Mouse (Mus musculus): Measurements from ENCODE around the gene 9230112D13Rik. TPM values are rescaled to one million over a fixed set of nuclear protein-coding genes. Genes with fewer than 3 reads are reported as not detected.

Gene 9230112D13Rik
- polyA plus RNA-seq, 1 experiment from 2014 or later = not detected

DNA sequence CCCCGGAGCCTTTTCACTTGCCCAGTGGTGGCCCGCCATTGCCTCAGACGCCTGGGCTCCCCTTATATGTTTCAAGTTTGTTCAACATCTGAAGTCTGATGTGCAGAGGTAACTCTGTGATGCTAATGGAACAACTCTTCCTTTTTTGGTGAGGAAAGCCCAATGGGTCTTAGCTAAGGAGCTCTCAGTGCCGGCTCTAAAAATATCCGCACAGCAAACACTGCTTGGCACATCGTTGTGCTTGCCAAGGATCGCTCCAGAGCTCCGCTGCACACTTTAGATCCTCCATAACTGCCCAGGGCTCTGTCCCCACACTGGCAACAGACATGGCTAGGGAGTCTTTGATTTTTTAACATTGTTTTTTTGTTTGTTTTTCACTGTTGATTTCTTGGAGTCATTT, 6.2 kb upstream of the 9230112D13Rik start:
- Histone ChIP-seq H3K36me3 (ENCODE audit: control insufficient read depth, insufficient read depth, low read length) (no peaks in the 10 kb centered on the region), H3K27me3 (replicated peaks; ENCODE audit: control insufficient read depth, insufficient read depth, low read length) (peaks cover 15% of the 10 kb centered on the region), H3K9me3 (ENCODE audit: control insufficient read depth, low read length) (no peaks in the 10 kb centered on the region; the same call in 1 of the 2 replicates), H3K4me1 (ENCODE audit: control insufficient read depth, insufficient read depth, low read length) (no peaks in the 10 kb centered on the region), H3K4me2 (ENCODE audit: low read depth, low read length) (no peak overlapping the region), H3K27ac (ENCODE audit: low read length) (peak overlapping the region; percentile 74), H3K4me3 (ENCODE audit: low read length) (no peak overlapping the region), H3K9ac (ENCODE audit: low read depth, low read length) (no peak overlapping the region)
- 71% methylated on average over 8 of the region's 8 CpGs for WGBS
- no peak; the same call in 1 of the 2 replicates for ATAC-seq

- no peaks in the 10 kb centered on the region for H3K4me1 ChIP-seq (ENCODE audit: control insufficient read depth, insufficient read depth, low read length)
- H3K36me3 ChIP-seq (ENCODE audit: control insufficient read depth, insufficient read depth, low read length) = no peaks in the 10 kb centered on the region
- WGBS = 86% methylated on average over 8 of the region's 8 CpGs
- no peak overlapping the region for H3K4me2 ChIP-seq (ENCODE audit: low read depth, low read length)
- no peaks in the 10 kb centered on the region for H3K9me3 ChIP-seq (ENCODE audit: control insufficient read depth, low read length)
- H3K27me3 ChIP-seq (replicated peaks; ENCODE audit: control insufficient read depth, insufficient read depth, low read length) = 0 out of 2 replicates have a peak, but pooled peaks cover 2% of the 10 kb centered on the region
- no peak overlapping the region for H3K9ac ChIP-seq (ENCODE audit: low read depth, low read length)
- H3K27ac ChIP-seq (ENCODE audit: low read length) = no peak overlapping the region
- no peak overlapping the region for H3K4me3 ChIP-seq (ENCODE audit: low read length)
- no peak for ATAC-seq
Observed at GRCm38 (mm10) chr14:34517959-34518544, 4.5 kb downstream of the 9230112D13Rik start.

DNA sequence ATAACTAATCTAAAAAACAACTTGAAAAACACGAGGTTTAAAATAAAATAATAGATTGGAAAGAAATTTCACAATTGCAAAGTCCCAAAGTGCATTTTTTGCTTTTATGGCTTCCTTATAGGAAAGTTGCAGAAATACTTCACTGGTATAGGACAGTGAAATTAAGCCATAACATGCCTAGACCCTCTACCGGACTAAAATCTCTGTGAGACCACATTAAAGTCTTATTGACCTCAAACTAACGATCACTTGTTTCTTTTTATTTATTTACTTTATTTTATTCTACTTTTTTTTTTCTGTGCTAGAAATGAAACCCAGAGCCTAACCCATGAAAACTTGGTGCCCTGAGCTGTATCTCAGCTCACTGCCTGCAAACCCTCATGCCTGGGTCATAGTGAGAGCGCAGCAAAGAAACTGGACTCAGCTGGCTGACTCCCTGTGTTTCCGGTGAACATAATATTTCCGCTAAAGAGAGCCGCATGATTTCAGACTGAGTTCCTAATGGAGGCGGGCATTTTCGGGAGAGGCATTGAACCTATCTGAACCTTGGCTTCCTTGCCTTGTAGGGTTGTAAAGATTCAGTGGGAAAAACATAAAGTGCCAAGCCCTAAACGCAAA, 5.5 kb downstream of the 9230112D13Rik start:
- Histone ChIP-seq H3K9ac (ENCODE audit: low read depth, low read length) (no peak overlapping the region), H3K4me3 (ENCODE audit: low read length) (no peak overlapping the region), H3K27me3 (replicated peaks; ENCODE audit: control insufficient read depth, insufficient read depth, low read length) (0 out of 2 replicates have a peak, but pooled peaks cover 2% of the 10 kb centered on the region), H3K4me1 (ENCODE audit: control insufficient read depth, insufficient read depth, low read length) (no peaks in the 10 kb centered on the region; the same call in 1 of the 2 replicates), H3K9me3 (ENCODE audit: control insufficient read depth, low read length) (no peaks in the 10 kb centered on the region), H3K36me3 (ENCODE audit: control insufficient read depth, insufficient read depth, low read length) (no peaks in the 10 kb centered on the region), H3K27ac (ENCODE audit: low read length) (no peak overlapping the region), H3K4me2 (ENCODE audit: low read depth, low read length) (no peak overlapping the region)
- no peak for ATAC-seq
- 86% methylated on average over 10 of the region's 10 CpGs for WGBS

GRCm38 (mm10) chr14:34515860-34516259, 6.7 kb downstream of the 9230112D13Rik start:
- Histone ChIP-seq H3K27me3 (replicated peaks; ENCODE audit: control insufficient read depth, insufficient read depth, low read length) (0 out of 2 replicates have a peak, but pooled peaks cover 2% of the 10 kb centered on the region), H3K9ac (ENCODE audit: low read depth, low read length) (no peak overlapping the region), H3K9me3 (ENCODE audit: control insufficient read depth, low read length) (no peaks in the 10 kb centered on the region), H3K36me3 (ENCODE audit: control insufficient read depth, insufficient read depth, low read length) (no peaks in the 10 kb centered on the region), H3K27ac (ENCODE audit: low read length) (no peak overlapping the region), H3K4me3 (ENCODE audit: low read length) (no peak overlapping the region), H3K4me2 (ENCODE audit: low read depth, low read length) (no peak overlapping the region), H3K4me1 (ENCODE audit: control insufficient read depth, insufficient read depth, low read length) (no peaks in the 10 kb centered on the region; the same call in 1 of the 2 replicates)
- WGBS = 78% methylated on average over 5 of the region's 5 CpGs
- ATAC-seq = no peak

- Histone ChIP-seq H3K4me3 (ENCODE audit: low read length) (no peak overlapping the region), H3K4me1 (ENCODE audit: control insufficient read depth, insufficient read depth, low read length) (no peaks in the 10 kb centered on the region; the same call in 1 of the 2 replicates), H3K27me3 (replicated peaks; ENCODE audit: control insufficient read depth, insufficient read depth, low read length) (0 out of 2 replicates have a peak, but pooled peaks cover 2% of the 10 kb centered on the region), H3K36me3 (ENCODE audit: control insufficient read depth, insufficient read depth, low read length) (no peaks in the 10 kb centered on the region), H3K27ac (ENCODE audit: low read length) (no peak overlapping the region), H3K4me2 (ENCODE audit: low read depth, low read length) (no peak overlapping the region), H3K9ac (ENCODE audit: low read depth, low read length) (no peak overlapping the region), H3K9me3 (ENCODE audit: control insufficient read depth, low read length) (no peaks in the 10 kb centered on the region)
- no peak for ATAC-seq
- 55% methylated on average over 6 of the region's 6 CpGs for WGBS
Observed at GRCm38 (mm10) chr14:34514120-34514519, 8.5 kb downstream of the 9230112D13Rik start.

GRCm38 (mm10) chr14:34512602-34513001, 10.0 kb downstream of the 9230112D13Rik start:
- no peaks in the 10 kb centered on the region for H3K36me3 ChIP-seq (ENCODE audit: control insufficient read depth, insufficient read depth, low read length)
- no peak for ATAC-seq
- H3K27me3 ChIP-seq (replicated peaks; ENCODE audit: control insufficient read depth, insufficient read depth, low read length) = 0 out of 2 replicates have a peak, but pooled peaks cover 2% of the 10 kb centered on the region
- no peaks in the 10 kb centered on the region for H3K9me3 ChIP-seq (ENCODE audit: control insufficient read depth, low read length)
- WGBS = 66% methylated on average over 4 of the region's 4 CpGs
- H3K4me2 ChIP-seq (ENCODE audit: low read depth, low read length) = no peak overlapping the region
- peaks cover 4% of the 10 kb centered on the region; the same call in 1 of the 2 replicates for H3K4me1 ChIP-seq (ENCODE audit: control insufficient read depth, insufficient read depth, low read length)
- no peak overlapping the region for H3K9ac ChIP-seq (ENCODE audit: low read depth, low read length)
- H3K4me3 ChIP-seq (ENCODE audit: low read length) = no peak overlapping the region
- H3K27ac ChIP-seq (ENCODE audit: low read length) = no peak overlapping the region

DNA sequence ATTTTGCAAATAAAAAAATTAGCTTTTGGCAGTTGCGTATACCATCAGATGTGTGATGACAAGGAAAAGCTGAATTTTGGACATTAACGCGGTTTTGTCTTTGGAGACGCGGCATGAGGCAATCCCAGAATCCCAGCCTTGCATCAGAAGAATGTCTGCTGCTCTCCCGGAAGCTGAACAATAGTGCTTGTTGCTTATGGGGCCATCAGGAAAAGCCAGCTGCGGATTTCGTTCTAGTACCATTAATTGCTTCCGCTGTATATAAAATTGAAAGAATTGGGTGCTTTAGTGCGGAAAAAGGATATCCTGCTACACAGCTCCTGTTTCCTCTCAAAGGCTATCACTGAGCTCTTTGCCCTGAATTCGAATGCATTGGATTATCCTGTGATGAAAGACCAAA, 10.7 kb downstream of the 9230112D13Rik start:
- Histone ChIP-seq H3K4me1 (ENCODE audit: control insufficient read depth, insufficient read depth, low read length) (peaks cover 4% of the 10 kb centered on the region; the same call in 1 of the 2 replicates), H3K4me3 (ENCODE audit: low read length) (no peak overlapping the region), H3K9ac (ENCODE audit: low read depth, low read length) (no peak overlapping the region), H3K4me2 (ENCODE audit: low read depth, low read length) (no peak overlapping the region), H3K27me3 (replicated peaks; ENCODE audit: control insufficient read depth, insufficient read depth, low read length) (0 out of 2 replicates have a peak, but pooled peaks cover 2% of the 10 kb centered on the region), H3K36me3 (ENCODE audit: control insufficient read depth, insufficient read depth, low read length) (no peaks in the 10 kb centered on the region), H3K27ac (ENCODE audit: low read length) (0 out of 2 replicates have a peak overlapping the region, but pooled peaks have one; percentile 46), H3K9me3 (ENCODE audit: control insufficient read depth, low read length) (no peaks in the 10 kb centered on the region)
- ATAC-seq = no peak
- WGBS = 51% methylated on average over 11 of the region's 11 CpGs

DNA sequence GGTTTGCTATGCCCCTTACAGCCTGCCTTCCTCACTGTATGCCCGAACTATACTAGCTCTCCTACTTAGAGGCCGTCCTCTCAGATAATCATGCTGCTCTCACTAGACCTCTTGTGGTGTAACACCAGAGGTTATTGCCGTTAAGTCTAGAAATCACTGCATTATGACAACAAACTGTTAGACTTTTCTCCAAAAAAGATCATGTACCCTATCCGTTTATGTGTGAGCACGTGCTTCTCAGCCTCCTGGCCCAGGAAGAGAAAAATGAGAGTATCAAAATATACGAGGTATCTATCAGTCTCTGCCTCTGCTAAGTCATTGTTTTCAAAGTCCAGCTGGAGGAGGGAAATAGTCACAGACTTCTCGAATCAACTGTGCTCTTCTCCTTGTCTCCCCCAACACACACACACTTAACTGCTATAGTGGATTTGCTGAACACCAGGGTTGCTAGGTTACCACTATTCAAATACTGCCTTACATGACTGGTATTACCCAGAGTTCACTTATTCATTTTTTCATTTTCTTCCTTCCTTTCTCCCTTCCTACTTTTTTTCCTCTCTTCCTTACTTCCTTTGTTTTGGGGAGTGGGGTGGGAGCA, 13.7 kb downstream of the 9230112D13Rik start:
- Histone ChIP-seq H3K4me3 (ENCODE audit: low read length) (no peak overlapping the region), H3K27ac (ENCODE audit: low read length) (peak overlapping the region; percentile 20), H3K27me3 (replicated peaks; ENCODE audit: control insufficient read depth, insufficient read depth, low read length) (0 out of 2 replicates have a peak, but pooled peaks cover 5% of the 10 kb centered on the region), H3K36me3 (ENCODE audit: control insufficient read depth, insufficient read depth, low read length) (no peaks in the 10 kb centered on the region), H3K4me1 (ENCODE audit: control insufficient read depth, insufficient read depth, low read length) (peaks cover 10% of the 10 kb centered on the region), H3K9ac (ENCODE audit: low read depth, low read length) (no peak overlapping the region), H3K9me3 (ENCODE audit: control insufficient read depth, low read length) (no peaks in the 10 kb centered on the region), H3K4me2 (ENCODE audit: low read depth, low read length) (no peak overlapping the region)
- ATAC-seq = no peak
- 33% methylated on average over 7 of the region's 7 CpGs for WGBS

DNA sequence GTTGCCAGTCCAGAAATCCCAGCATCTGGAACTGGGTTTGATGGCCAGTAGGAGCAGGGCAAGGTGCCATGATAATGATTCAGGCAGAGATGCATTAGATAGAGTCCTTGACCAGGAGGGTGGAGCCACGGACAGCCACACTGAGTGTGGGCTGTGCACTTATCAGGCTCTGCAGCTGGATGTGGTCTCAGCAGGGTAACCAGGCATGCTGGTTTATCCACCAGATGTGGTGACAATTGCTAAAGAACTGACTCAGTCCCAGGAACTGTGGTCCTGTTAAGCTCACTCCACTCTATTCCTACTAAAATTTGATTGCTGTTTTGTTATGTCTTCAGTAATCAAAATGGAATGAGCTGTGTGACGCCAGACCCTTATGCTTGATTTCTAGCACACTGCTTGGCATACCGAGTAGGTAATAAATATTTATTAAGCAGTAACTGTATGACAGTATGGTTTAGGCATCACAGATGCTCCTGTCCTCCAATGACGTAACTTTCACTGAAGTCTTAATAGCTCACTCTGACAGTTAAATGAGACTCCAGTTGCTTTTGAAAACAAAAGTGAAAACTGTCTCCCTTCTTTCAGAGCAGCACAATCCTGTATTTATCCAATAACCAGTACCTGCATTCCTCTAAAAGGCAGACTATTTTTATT, 14.3 kb downstream of the 9230112D13Rik start:
- H3K4me2 ChIP-seq (ENCODE audit: low read depth, low read length) = no peak overlapping the region
- H3K9me3 ChIP-seq (ENCODE audit: control insufficient read depth, low read length) = no peaks in the 10 kb centered on the region
- H3K36me3 ChIP-seq (ENCODE audit: control insufficient read depth, insufficient read depth, low read length) = no peaks in the 10 kb centered on the region
- H3K27ac ChIP-seq (ENCODE audit: low read length) = peak overlapping the region; percentile 39
- peaks cover 10% of the 10 kb centered on the region for H3K4me1 ChIP-seq (ENCODE audit: control insufficient read depth, insufficient read depth, low read length)
- WGBS = 31% methylated on average over 4 of the region's 4 CpGs
- H3K9ac ChIP-seq (ENCODE audit: low read depth, low read length) = no peak overlapping the region
- 0 out of 2 replicates have a peak, but pooled peaks cover 5% of the 10 kb centered on the region for H3K27me3 ChIP-seq (replicated peaks; ENCODE audit: control insufficient read depth, insufficient read depth, low read length)
- no peak for ATAC-seq
- no peak overlapping the region for H3K4me3 ChIP-seq (ENCODE audit: low read length)
